Mouse (Mus musculus): ENCODE data around the gene Rgs19. TPM values are rescaled to one million over a fixed set of nuclear protein-coding genes. Genes with fewer than 3 reads are reported as not detected.

Gene Rgs19
- polyA plus RNA-seq (2015; fragmentation: Nextera tagmentation; extraction: Ambion mirVana), result 18.6 and 20.5 TPM in 2 replicates

DNA sequence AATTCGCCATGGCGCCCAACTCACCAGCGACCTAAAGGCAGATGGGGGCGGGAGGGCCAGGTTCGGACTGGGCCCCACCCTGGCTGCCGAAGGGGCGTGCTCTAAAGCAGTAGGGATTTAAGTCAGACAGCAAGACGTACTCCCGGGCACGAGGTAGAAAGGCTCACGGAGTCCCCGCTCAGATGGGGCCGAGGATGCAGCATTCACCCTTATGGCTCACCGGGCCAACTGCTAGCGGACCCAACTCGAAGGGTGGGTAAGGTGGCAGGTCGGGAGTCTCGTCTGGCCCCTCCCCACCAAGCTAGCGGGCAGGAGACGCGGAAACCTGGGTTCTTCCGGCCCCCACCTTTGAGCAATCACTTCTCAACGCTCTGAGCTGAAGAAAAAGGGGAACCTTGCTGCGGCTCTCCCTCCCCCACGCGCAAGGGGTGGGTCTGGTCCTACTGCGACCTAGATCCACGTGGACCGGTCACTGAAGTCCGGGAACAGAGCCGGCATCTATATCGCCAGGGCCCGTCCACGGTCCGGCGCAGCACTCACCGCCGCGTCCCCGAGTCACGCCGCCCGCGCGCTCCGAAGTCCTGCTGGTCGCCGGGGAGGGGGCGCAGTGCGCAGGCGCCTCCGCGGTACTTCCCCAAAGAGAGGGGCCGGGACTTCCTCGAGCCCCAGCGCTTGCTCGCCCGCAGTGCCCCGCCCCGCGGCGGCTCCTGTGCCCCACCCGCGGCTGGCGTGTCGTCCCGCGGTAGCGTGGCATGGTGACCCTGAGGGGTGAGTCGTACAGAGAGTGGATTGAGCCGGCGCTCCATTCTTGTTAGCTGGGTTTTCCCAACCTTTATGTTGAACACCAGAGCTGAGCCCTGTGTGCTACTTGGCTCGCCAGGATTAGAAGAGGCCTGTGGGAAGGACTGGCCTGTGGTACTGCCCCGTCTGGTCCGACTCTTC is at the start of gene Rgs19:
Gene Rgs19 (minus strand): TSS at position 639 of the 942 bp plus-strand sequence.
- peak within 1 kb of the TSS; percentile 58 for H3K4me3 ChIP-seq (ENCODE audit: low read depth, low read length)
- no peaks in the 10 kb centered on the region for H3K9me3 ChIP-seq (ENCODE audit: low read length)
- H3K4me2 ChIP-seq (ENCODE audit: low read depth, low read length), result peak within 1 kb of the TSS; percentile 91
- WGBS (ENCODE audit: insufficient replicate concordance), result under 1% methylated on average over 65 of the region's 75 CpGs
- TF ChIP-seq EP300 (IDR thresholded peaks at IDR 0.05; ENCODE audit: low read depth) (no peak), CTCF (IDR thresholded peaks at IDR 0.05; ENCODE audit: low read depth) (no peak)
- H3K27ac ChIP-seq (ENCODE audit: low read depth), result peak within 1 kb of the TSS; percentile 78
- peak within 1 kb of the TSS; percentile 70 for H3K9ac ChIP-seq (replicated peaks)
- peak; percentile 78 for DNase-seq
- no peaks in the 10 kb centered on the region for H3K27me3 ChIP-seq (ENCODE audit: insufficient read depth, low read length)
- no peaks in the 10 kb centered on the region for H3K36me3 ChIP-seq (replicated peaks; ENCODE audit: insufficient read depth, low read length)
- ATAC-seq, result peak; percentile 75
- H3K4me1 ChIP-seq (ENCODE audit: insufficient read depth), result peaks cover 9% of the 10 kb centered on the region; the same call in 1 of the 2 replicates

DNA sequence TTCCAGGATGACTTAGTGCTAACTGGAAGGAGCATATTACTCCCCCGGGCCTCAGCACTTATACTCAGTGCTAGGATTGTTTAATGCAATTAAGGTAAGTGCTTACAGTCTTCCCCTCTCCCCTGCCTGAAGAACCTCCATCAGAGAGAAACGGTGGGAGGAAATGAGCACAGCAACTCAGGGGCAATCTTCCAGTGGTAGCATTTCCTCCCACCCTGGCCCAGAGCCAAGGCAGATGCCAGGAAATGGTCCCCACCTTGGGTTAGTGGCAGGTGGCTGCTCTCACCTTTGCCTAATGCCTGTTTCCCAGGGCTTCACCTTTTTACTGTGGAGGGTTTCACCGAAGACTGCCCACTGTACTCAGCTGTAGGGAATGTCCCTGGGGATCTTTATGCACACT is 36.3 kb upstream of the Rgs19 start:
- Histone ChIP-seq H3K9me3 (ENCODE audit: low read length) (no peaks in the 10 kb centered on the region), H3K27me3 (ENCODE audit: insufficient read depth, low read length) (no peaks in the 10 kb centered on the region), H3K36me3 (replicated peaks; ENCODE audit: insufficient read depth, low read length) (no peaks in the 10 kb centered on the region), H3K27ac (ENCODE audit: low read depth) (no peak overlapping the region), H3K4me1 (ENCODE audit: insufficient read depth) (no peaks in the 10 kb centered on the region), H3K9ac (replicated peaks) (no peak overlapping the region), H3K4me2 (ENCODE audit: low read depth, low read length) (no peak overlapping the region), H3K4me3 (ENCODE audit: low read depth, low read length) (no peak overlapping the region)
- TF ChIP-seq CTCF (IDR thresholded peaks at IDR 0.05; ENCODE audit: low read depth) (no peak), EP300 (IDR thresholded peaks at IDR 0.05; ENCODE audit: low read depth) (no peak)
- 49% methylated on average over 3 of the region's 3 CpGs for WGBS (ENCODE audit: insufficient replicate concordance)
- DNase-seq (no peak), ATAC-seq (no peak)

DNA sequence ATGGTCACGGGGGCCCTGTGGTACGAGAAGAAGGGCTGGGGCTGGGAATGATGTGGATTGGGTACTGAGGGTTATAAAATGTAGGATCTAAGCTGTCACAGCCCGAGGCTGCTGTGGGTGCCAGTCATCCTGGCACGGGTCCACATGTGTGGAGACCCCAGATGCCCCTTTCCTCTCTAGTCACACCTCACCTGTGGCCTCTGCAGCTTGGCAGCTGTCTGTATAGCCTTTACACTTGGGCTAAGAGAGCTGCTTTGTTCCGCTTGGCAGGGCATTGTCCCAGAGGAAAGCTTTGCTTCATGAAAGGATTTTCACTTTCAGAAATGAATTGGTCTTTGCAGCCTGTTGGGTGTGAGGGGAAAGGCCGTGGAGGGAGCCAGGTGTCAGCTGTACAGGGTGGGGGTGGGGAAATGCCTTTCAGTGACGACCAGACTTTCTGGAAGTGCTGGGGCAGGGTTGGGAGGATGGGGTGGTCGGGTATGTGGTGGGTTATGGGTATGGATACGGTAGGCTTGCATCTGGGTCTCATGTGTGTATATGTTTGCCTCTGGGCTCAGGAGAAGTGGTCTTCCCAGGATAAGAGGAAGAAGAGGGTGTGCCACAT is 34.0 kb upstream of the Rgs19 start:
- TF ChIP-seq CTCF (IDR thresholded peaks at IDR 0.05; ENCODE audit: low read depth), result no peak
- TF ChIP-seq EP300 (IDR thresholded peaks at IDR 0.05; ENCODE audit: low read depth), result no peak
- ATAC-seq, result no peak
- no peak overlapping the region for H3K9ac ChIP-seq (replicated peaks)
- no peaks in the 10 kb centered on the region for H3K4me1 ChIP-seq (ENCODE audit: insufficient read depth)
- H3K4me2 ChIP-seq (ENCODE audit: low read depth, low read length), result no peak overlapping the region
- H3K4me3 ChIP-seq (ENCODE audit: low read depth, low read length), result no peak overlapping the region
- no peaks in the 10 kb centered on the region for H3K36me3 ChIP-seq (replicated peaks; ENCODE audit: insufficient read depth, low read length)
- H3K9me3 ChIP-seq (ENCODE audit: low read length), result no peaks in the 10 kb centered on the region
- 51% methylated on average over 9 of the region's 9 CpGs for WGBS (ENCODE audit: insufficient replicate concordance)
- no peak for DNase-seq
- H3K27me3 ChIP-seq (ENCODE audit: insufficient read depth, low read length), result no peaks in the 10 kb centered on the region
- no peak overlapping the region for H3K27ac ChIP-seq (ENCODE audit: low read depth)

DNA sequence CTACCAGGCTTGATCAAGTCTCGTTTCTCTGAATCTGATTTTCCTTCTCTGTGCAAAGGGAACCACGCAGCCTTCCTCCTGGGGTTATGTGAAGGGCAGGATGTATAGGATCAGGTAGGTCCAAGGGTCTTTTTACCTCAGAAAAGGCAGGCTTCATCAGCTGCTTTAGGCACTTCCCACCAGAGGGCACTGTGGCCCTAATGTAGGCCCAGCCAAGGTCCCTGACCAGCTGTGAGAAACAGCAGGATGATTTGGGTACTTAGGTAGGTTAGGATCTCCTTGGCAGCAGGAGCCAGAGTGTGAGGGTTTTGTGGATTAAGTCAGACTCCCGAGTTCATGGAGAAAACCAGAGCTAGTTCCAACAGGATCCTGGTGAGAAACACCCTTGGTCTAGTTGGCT is 28.4 kb upstream of the Rgs19 start:
- no peaks in the 10 kb centered on the region for H3K27me3 ChIP-seq (ENCODE audit: insufficient read depth, low read length)

DNA sequence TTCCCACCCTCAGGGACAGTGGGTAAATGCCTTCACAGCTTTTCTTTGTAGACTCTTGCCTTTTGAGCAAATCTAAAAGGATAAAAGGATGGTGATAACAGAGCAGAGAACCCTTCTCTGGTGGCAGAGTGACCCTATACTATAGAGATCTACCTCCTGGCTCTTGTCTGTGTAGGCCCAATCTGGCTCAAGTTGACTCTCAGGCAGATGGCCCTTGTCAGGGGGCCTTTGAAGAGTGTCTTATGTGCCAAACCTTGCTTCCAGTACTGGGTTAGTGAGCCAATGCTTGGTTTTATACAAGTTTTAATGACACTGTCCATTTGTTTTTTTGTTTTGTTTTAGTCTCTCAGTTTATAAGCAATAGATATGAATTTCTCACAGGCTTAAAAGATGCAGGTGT is 27.4 kb upstream of the Rgs19 start:
- Histone ChIP-seq H3K4me1 (ENCODE audit: insufficient read depth) (no peaks in the 10 kb centered on the region), H3K36me3 (replicated peaks; ENCODE audit: insufficient read depth, low read length) (no peaks in the 10 kb centered on the region), H3K27me3 (ENCODE audit: insufficient read depth, low read length) (no peaks in the 10 kb centered on the region), H3K9me3 (ENCODE audit: low read length) (no peaks in the 10 kb centered on the region), H3K9ac (replicated peaks) (no peak overlapping the region), H3K27ac (ENCODE audit: low read depth) (no peak overlapping the region), H3K4me2 (ENCODE audit: low read depth, low read length) (no peak overlapping the region), H3K4me3 (ENCODE audit: low read depth, low read length) (no peak overlapping the region)
- TF ChIP-seq EP300 (IDR thresholded peaks at IDR 0.05; ENCODE audit: low read depth) (no peak), CTCF (IDR thresholded peaks at IDR 0.05; ENCODE audit: low read depth) (no peak)
- no peak for ATAC-seq
- DNase-seq, result no peak

More for the DNA sequence above, 28.4 kb upstream of the Rgs19 start:
- Histone ChIP-seq H3K9me3 (ENCODE audit: low read length) (no peaks in the 10 kb centered on the region), H3K36me3 (replicated peaks; ENCODE audit: insufficient read depth, low read length) (no peaks in the 10 kb centered on the region), H3K27ac (ENCODE audit: low read depth) (no peak overlapping the region), H3K4me2 (ENCODE audit: low read depth, low read length) (no peak overlapping the region), H3K4me1 (ENCODE audit: insufficient read depth) (no peaks in the 10 kb centered on the region), H3K9ac (replicated peaks) (no peak overlapping the region), H3K4me3 (ENCODE audit: low read depth, low read length) (no peak overlapping the region)
- DNase-seq (peak; percentile 36), ATAC-seq (no peak)
- 14% methylated on average over 3 of the region's 3 CpGs for WGBS (ENCODE audit: insufficient replicate concordance)
- TF ChIP-seq EP300 (IDR thresholded peaks at IDR 0.05; ENCODE audit: low read depth), result no peak
- TF ChIP-seq CTCF (IDR thresholded peaks at IDR 0.05; ENCODE audit: low read depth), result peak; percentile 73

DNA sequence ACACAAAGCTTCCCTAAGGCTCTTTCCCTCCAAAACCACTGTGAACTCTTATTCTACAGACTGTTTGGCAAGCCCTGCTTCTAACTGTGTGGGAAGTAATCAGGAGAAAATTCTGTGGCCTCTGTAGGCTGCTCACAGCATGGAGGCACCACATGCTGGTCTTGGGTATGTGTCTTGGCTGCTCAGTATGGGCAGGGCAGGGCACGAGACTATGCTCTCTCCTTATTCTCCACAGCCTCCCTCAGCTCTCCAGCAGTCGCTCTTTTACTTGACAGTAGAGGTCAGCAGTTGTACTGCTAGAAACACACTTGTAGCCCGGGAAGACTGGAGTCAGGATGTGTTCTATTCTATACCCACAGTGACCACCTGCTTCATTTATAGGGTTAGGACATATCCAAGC is 26.3 kb upstream of the Rgs19 start:
- Histone ChIP-seq H3K36me3 (replicated peaks; ENCODE audit: insufficient read depth, low read length) (no peaks in the 10 kb centered on the region), H3K4me2 (ENCODE audit: low read depth, low read length) (no peak overlapping the region), H3K4me3 (ENCODE audit: low read depth, low read length) (no peak overlapping the region), H3K27me3 (ENCODE audit: insufficient read depth, low read length) (no peaks in the 10 kb centered on the region), H3K9me3 (ENCODE audit: low read length) (no peaks in the 10 kb centered on the region), H3K27ac (ENCODE audit: low read depth) (no peak overlapping the region), H3K4me1 (ENCODE audit: insufficient read depth) (no peaks in the 10 kb centered on the region), H3K9ac (replicated peaks) (no peak overlapping the region)
- TF ChIP-seq CTCF (IDR thresholded peaks at IDR 0.05; ENCODE audit: low read depth), result no peak
- no peak for TF ChIP-seq EP300 (IDR thresholded peaks at IDR 0.05; ENCODE audit: low read depth)
- DNase-seq, result no peak
- 32% methylated on average over 3 of the region's 3 CpGs for WGBS (ENCODE audit: insufficient replicate concordance)
- no peak for ATAC-seq
